Mouse (Mus musculus) neural tube, embryonic 10.5 days (tissue): ENCODE results near the gene Olfr279.
"Not testable (repeated sequence)": the region's sequence is repeated elsewhere in the genome, so short reads cannot be mapped to it uniquely, and the experiment has no call there.

ENCODE experiments used
- DNase-seq: peaks from one replicate; pipeline ENCODE4 v3.0.0-alpha.2; 2017; ENCODE audit warnings: low spot score; ENCODE audit errors: extremely low spot score

The Olfr279 gene

GRCm38 (mm10) chr15:98510438-98511385 lies 18.5 kb downstream of the Olfr279 start:
- DNase-seq, result peak; percentile 82

GRCm38 (mm10) chr15:98511386-98511928 lies 19.3 kb downstream of the Olfr279 start:
- DNase-seq, result no peak

GRCm38 (mm10) chr15:98512232-98512631 lies 20.0 kb downstream of the Olfr279 start:
- DNase-seq, result no peak

- DNase-seq, result no peak
Observed at GRCm38 (mm10) chr15:98512799-98513321, 20.7 kb downstream of the Olfr279 start.

- not testable (repeated sequence) for DNase-seq
Observed at GRCm38 (mm10) chr15:98513676-98514075, 21.5 kb downstream of the Olfr279 start.

GRCm38 (mm10) chr15:98514146-98514545 lies 21.9 kb downstream of the Olfr279 start:
- no peak for DNase-seq

- not testable (repeated sequence) for DNase-seq
Observed at GRCm38 (mm10) chr15:98514845-98515244, 22.6 kb downstream of the Olfr279 start.

- DNase-seq, result peak; percentile 67
Observed at GRCm38 (mm10) chr15:98517380-98518355, 25.5 kb downstream of the Olfr279 start.

- no peak for DNase-seq
Observed at GRCm38 (mm10) chr15:98521245-98521644, 29.0 kb downstream of the Olfr279 start.

GRCm38 (mm10) chr15:98526057-98526456 lies 33.9 kb downstream of the Olfr279 start:
- no peak for DNase-seq

GRCm38 (mm10) chr15:98527056-98527771 lies 35.0 kb downstream of the Olfr279 start:
- no peak for DNase-seq

GRCm38 (mm10) chr15:98528066-98528563 lies 35.9 kb downstream of the Olfr279 start:
- no peak for DNase-seq

GRCm38 (mm10) chr15:98532281-98532680 lies 40.1 kb downstream of the Olfr279 start:
- no peak for DNase-seq

- peak; percentile 39 for DNase-seq
Observed at GRCm38 (mm10) chr15:98533035-98533531, 40.9 kb downstream of the Olfr279 start.

GRCm38 (mm10) chr15:98533881-98534627 lies 41.9 kb downstream of the Olfr279 start, which contains the start of gene Kansl2:
Kansl2 (minus strand) TSS chr15:98534264.
- DNase-seq, result peak; percentile 98

- no peak for DNase-seq
Observed at GRCm38 (mm10) chr15:98535921-98536320, 43.7 kb downstream of the Olfr279 start.

GRCm38 (mm10) chr15:98536828-98537510 lies 44.8 kb downstream of the Olfr279 start:
- no peak for DNase-seq

- no peak for DNase-seq
Observed at GRCm38 (mm10) chr15:98537923-98538322, 45.7 kb downstream of the Olfr279 start.

GRCm38 (mm10) chr15:98541064-98541463 lies 48.9 kb downstream of the Olfr279 start:
- DNase-seq, result no peak
